Mouse (Mus musculus): Measurements from ENCODE around the gene Panx2. TPM values are rescaled to one million over a fixed set of nuclear protein-coding genes. Genes with fewer than 3 reads are reported as not detected.

Panx2 gene
- polyA plus RNA-seq (2016; fragmentation: Nextera tagmentation; extraction: Ambion mirVana): 1.3 and 1.8 TPM in 2 replicates

- ATAC-seq (ENCODE audit: low FRiP score): peak; percentile 44; the same call in 1 of the 2 replicates
- WGBS: under 1% methylated on average over 50 of the region's 57 CpGs
- Histone ChIP-seq H3K4me3 (replicated peaks) (peak within 1 kb of the TSS; percentile 84), H3K27me3 (peaks cover 56% of the 10 kb centered on the region), H3K4me2 (peak within 1 kb of the TSS; percentile 93), H3K9ac (peak within 1 kb of the TSS; percentile 80), H3K36me3 (replicated peaks) (no peaks in the 10 kb centered on the region), H3K9me3 (no peaks in the 10 kb centered on the region), H3K27ac (peak within 1 kb of the TSS; percentile 25; the same call in 1 of the 2 replicates), H3K4me1 (peaks cover 14% of the 10 kb centered on the region)
Measured at GRCm38 (mm10) chr15:89059161-89059931, at the start of gene Panx2. Panx2 (plus strand) TSS chr15:89059734.

GRCm38 (mm10) chr15:89016722-89017121 is 42.8 kb upstream of the Panx2 start:
- 95% methylated on average over 3 of the region's 3 CpGs for WGBS
- H3K9me3 ChIP-seq: no peaks in the 10 kb centered on the region
- H3K27me3 ChIP-seq: no peaks in the 10 kb centered on the region
- no peak for ATAC-seq (ENCODE audit: low FRiP score)
- H3K27ac ChIP-seq: no peak overlapping the region
- no peak overlapping the region for H3K4me3 ChIP-seq (replicated peaks)
- H3K36me3 ChIP-seq (replicated peaks): no peaks in the 10 kb centered on the region
- no peaks in the 10 kb centered on the region for H3K4me1 ChIP-seq
- H3K9ac ChIP-seq: no peak overlapping the region
- no peak overlapping the region for H3K4me2 ChIP-seq

- whole genome bisulfite sequencing: 86% methylated on average over 7 of the region's 7 CpGs
- H3K4me1 ChIP-seq: no peaks in the 10 kb centered on the region
- no peaks in the 10 kb centered on the region for H3K9me3 ChIP-seq
- no peak overlapping the region for H3K27ac ChIP-seq
- no peaks in the 10 kb centered on the region for H3K36me3 ChIP-seq (replicated peaks)
- H3K27me3 ChIP-seq: no peaks in the 10 kb centered on the region
- no peak overlapping the region for H3K4me3 ChIP-seq (replicated peaks)
- no peak overlapping the region for H3K9ac ChIP-seq
- ATAC-seq (ENCODE audit: low FRiP score): no peak
- no peak overlapping the region for H3K4me2 ChIP-seq
Measured at GRCm38 (mm10) chr15:89020085-89020484, 39.4 kb upstream of the Panx2 start.

GRCm38 (mm10) chr15:89020492-89020891 is 39.0 kb upstream of the Panx2 start:
- no peaks in the 10 kb centered on the region for H3K27me3 ChIP-seq
- no peak overlapping the region for H3K4me2 ChIP-seq
- no peaks in the 10 kb centered on the region for H3K36me3 ChIP-seq (replicated peaks)
- WGBS: 90% methylated on average over 7 of the region's 7 CpGs
- ATAC-seq (ENCODE audit: low FRiP score): no peak
- no peaks in the 10 kb centered on the region for H3K4me1 ChIP-seq
- no peak overlapping the region for H3K27ac ChIP-seq
- no peak overlapping the region for H3K4me3 ChIP-seq (replicated peaks)
- no peak overlapping the region for H3K9ac ChIP-seq
- no peaks in the 10 kb centered on the region for H3K9me3 ChIP-seq

GRCm38 (mm10) chr15:89044381-89044780 is 15.2 kb upstream of the Panx2 start:
- Histone ChIP-seq H3K4me1 (no peaks in the 10 kb centered on the region), H3K9me3 (peaks cover 4% of the 10 kb centered on the region; the same call in 1 of the 2 replicates), H3K4me2 (no peak overlapping the region), H3K27ac (no peak overlapping the region), H3K27me3 (no peaks in the 10 kb centered on the region), H3K4me3 (replicated peaks) (no peak overlapping the region), H3K9ac (no peak overlapping the region), H3K36me3 (replicated peaks) (no peaks in the 10 kb centered on the region)
- ATAC-seq (ENCODE audit: low FRiP score): no peak
- WGBS: 73% methylated on average over 5 of the region's 5 CpGs

GRCm38 (mm10) chr15:89046356-89046755 is 13.2 kb upstream of the Panx2 start:
- Histone ChIP-seq H3K27me3 (0 out of 2 replicates have a peak, but pooled peaks cover 3% of the 10 kb centered on the region), H3K4me2 (no peak overlapping the region), H3K9ac (no peak overlapping the region), H3K4me3 (replicated peaks) (no peak overlapping the region), H3K27ac (no peak overlapping the region), H3K36me3 (replicated peaks) (no peaks in the 10 kb centered on the region), H3K9me3 (peaks cover 4% of the 10 kb centered on the region; the same call in 1 of the 2 replicates), H3K4me1 (no peaks in the 10 kb centered on the region)
- WGBS: 80% methylated on average over 4 of the region's 4 CpGs
- ATAC-seq (ENCODE audit: low FRiP score): no peak

GRCm38 (mm10) chr15:89054666-89055065 is 4.9 kb upstream of the Panx2 start:
- H3K4me2 ChIP-seq: no peak overlapping the region

GRCm38 (mm10) chr15:89058736-89059135 is 798 bp upstream of the Panx2 start:
- peaks cover 56% of the 10 kb centered on the region for H3K27me3 ChIP-seq
- ATAC-seq (ENCODE audit: low FRiP score): no peak
- H3K4me3 ChIP-seq (replicated peaks): peak overlapping the region; percentile 84
- H3K27ac ChIP-seq: no peak overlapping the region
- H3K36me3 ChIP-seq (replicated peaks): no peaks in the 10 kb centered on the region
- H3K4me2 ChIP-seq: peak overlapping the region; percentile 93
- peaks cover 14% of the 10 kb centered on the region for H3K4me1 ChIP-seq
- no peaks in the 10 kb centered on the region for H3K9me3 ChIP-seq
- H3K9ac ChIP-seq: 0 out of 2 replicates have a peak overlapping the region, but pooled peaks have one; percentile 80
- 29% methylated on average over 6 of the region's 6 CpGs for WGBS

More at GRCm38 (mm10) chr15:89054666-89055065, 4.9 kb upstream of the Panx2 start:
- peaks cover 5% of the 10 kb centered on the region for H3K4me1 ChIP-seq
- peaks cover 34% of the 10 kb centered on the region for H3K27me3 ChIP-seq
- no peaks in the 10 kb centered on the region for H3K9me3 ChIP-seq
- no peak overlapping the region for H3K27ac ChIP-seq
- no peak overlapping the region for H3K9ac ChIP-seq
- ATAC-seq (ENCODE audit: low FRiP score): no peak
- 95% methylated on average over 7 of the region's 7 CpGs for WGBS
- H3K4me3 ChIP-seq (replicated peaks): no peak overlapping the region
- no peaks in the 10 kb centered on the region for H3K36me3 ChIP-seq (replicated peaks)

GRCm38 (mm10) chr15:89060032-89060681 is 623 bp downstream of the Panx2 start:
- H3K27ac ChIP-seq: peak overlapping the region; percentile 25; the same call in 1 of the 2 replicates
- peak overlapping the region; percentile 93 for H3K4me2 ChIP-seq
- peak overlapping the region; percentile 84 for H3K4me3 ChIP-seq (replicated peaks)
- 1% methylated on average over 43 of the region's 48 CpGs for WGBS
- peaks cover 14% of the 10 kb centered on the region for H3K4me1 ChIP-seq
- ATAC-seq (ENCODE audit: low FRiP score): peak; percentile 72
- no peaks in the 10 kb centered on the region for H3K9me3 ChIP-seq
- H3K9ac ChIP-seq: peak overlapping the region; percentile 80
- H3K27me3 ChIP-seq: peaks cover 48% of the 10 kb centered on the region
- no peaks in the 10 kb centered on the region for H3K36me3 ChIP-seq (replicated peaks)

- Histone ChIP-seq H3K4me1 (peaks cover 14% of the 10 kb centered on the region), H3K9me3 (no peaks in the 10 kb centered on the region), H3K36me3 (replicated peaks) (no peaks in the 10 kb centered on the region), H3K4me3 (replicated peaks) (peak overlapping the region; percentile 84), H3K4me2 (peak overlapping the region; percentile 93), H3K27ac (no peak overlapping the region), H3K27me3 (peaks cover 48% of the 10 kb centered on the region), H3K9ac (0 out of 2 replicates have a peak overlapping the region, but pooled peaks have one; percentile 80)
- WGBS: 85% methylated on average over 12 of the region's 12 CpGs
- no peak for ATAC-seq (ENCODE audit: low FRiP score)
Measured at GRCm38 (mm10) chr15:89060811-89061460, 1.4 kb downstream of the Panx2 start.

GRCm38 (mm10) chr15:89061761-89062517 is 2.4 kb downstream of the Panx2 start:
- Histone ChIP-seq H3K4me1 (peaks cover 14% of the 10 kb centered on the region), H3K27me3 (peaks cover 58% of the 10 kb centered on the region)
- ATAC-seq (ENCODE audit: low FRiP score): no peak

More at GRCm38 (mm10) chr15:89061761-89062517, 2.4 kb downstream of the Panx2 start:
- no peaks in the 10 kb centered on the region for H3K36me3 ChIP-seq (replicated peaks)
- H3K4me3 ChIP-seq (replicated peaks): no peak overlapping the region
- H3K4me2 ChIP-seq: no peak overlapping the region
- H3K27ac ChIP-seq: no peak overlapping the region
- H3K9me3 ChIP-seq: no peaks in the 10 kb centered on the region
- 87% methylated on average over 6 of the region's 6 CpGs for WGBS
- H3K9ac ChIP-seq: no peak overlapping the region

Data from forebrain, embryonic 12.5 days (tissue).